Mouse (Mus musculus) lung, embryonic 15.5 days (tissue): ENCODE measurements around the gene Actl6a. TPM values are rescaled to one million over a fixed set of nuclear protein-coding genes. Genes with fewer than 3 reads are reported as not detected.
"Not testable (repeated sequence)": the region's sequence is repeated elsewhere in the genome, so short reads cannot be mapped to it uniquely, and the experiment has no call there.

Experiments
- ATAC-seq: fragments of 200-750 bp; cut with Nextera tagmentation; 2 replicates; pipeline ENCODE4 v1.8.0; 2017; ENCODE audit warnings: moderate number of reproducible peaks, borderline replicate concordance; ENCODE audit not compliant: low FRiP score, low TSS enrichment; ENCODE audit errors: extremely low read depth
- H3K27ac ChIP-seq: fragments of 300-500 bp; sonication (generic); 2 replicates; pipeline ENCODE4 v1.5.1; 2015; ENCODE audit warnings: moderate library complexity, mild to moderate bottlenecking, inconsistent platforms
- H3K27me3 ChIP-seq: fragments of 300-500 bp; sonication (generic); 2 replicates; pipeline ENCODE4 v1.6.1; 2015; ENCODE audit warnings: inconsistent platforms
- H3K36me3 ChIP-seq: fragments of 300-500 bp; sonication (generic); 2 replicates; pipeline ENCODE4 v1.6.1; 2015; ENCODE audit warnings: inconsistent platforms
- H3K4me1 ChIP-seq: fragments of 300-500 bp; sonication (generic); 2 replicates; pipeline ENCODE4 v1.6.1; 2015; ENCODE audit warnings: inconsistent platforms
- H3K4me2 ChIP-seq: fragments of 300-500 bp; sonication (generic); 2 replicates; pipeline ENCODE4 v1.6.1; 2015; ENCODE audit warnings: inconsistent platforms, mild to moderate bottlenecking, moderate library complexity
- H3K4me3 ChIP-seq: fragments of 300-500 bp; sonication (generic); 2 replicates; pipeline ENCODE4 v1.5.1; 2015; ENCODE audit warnings: mild to moderate bottlenecking, inconsistent platforms
- H3K9ac ChIP-seq: fragments of 300-500 bp; sonication (generic); 2 replicates; pipeline ENCODE4 v1.6.1; 2015; ENCODE audit warnings: inconsistent platforms
- H3K9me3 ChIP-seq: fragments of 300-500 bp; sonication (generic); 2 replicates; pipeline ENCODE4 v1.6.1; 2016; ENCODE audit warnings: inconsistent platforms
- WGBS: fragments of 180-500 bp; shearing (Covaris S2); methylation state at CpG from one replicate; pipeline ENCODE4 v1.1.7; 2015; 5-methylcytosine and 5-hydroxymethylcytosine counted together
- polyA plus RNA-seq: library from polyadenylated mRNA; unstranded; fragments of >200 nt; fragmentation: Nextera tagmentation; extraction: Ambion mirVana; gene quantifications from 2 replicates; pipeline ENCODE4 v1.2.1, GENCODE M21; 2015

Actl6a gene
- polyA plus RNA-seq, 1 experiment from 2014 or later, result 181 TPM

- no peak overlapping the region for H3K27ac ChIP-seq
- no peaks in the 10 kb centered on the region for H3K9me3 ChIP-seq
- no peak overlapping the region for H3K9ac ChIP-seq
- no peak for ATAC-seq
- H3K4me1 ChIP-seq, result no peaks in the 10 kb centered on the region
- no peaks in the 10 kb centered on the region for H3K27me3 ChIP-seq
- WGBS, result 73% methylated on average over 4 of the region's 4 CpGs
- H3K4me2 ChIP-seq, result no peak overlapping the region
- H3K4me3 ChIP-seq, result no peak overlapping the region
- peaks cover 80% of the 10 kb centered on the region for H3K36me3 ChIP-seq
These were observed 21.8 kb downstream of the Actl6a start for GRCm38 (mm10) chr3:32727861-32728260.

GRCm38 (mm10) chr3:32736244-32737171 is 30.4 kb downstream of the Actl6a start, which contains the start of gene Ndufb5:
Gene Ndufb5 (plus strand): TSS chr3:32736990.
- Histone ChIP-seq H3K9ac (peak within 1 kb of the TSS; percentile 74), H3K27ac (peak within 1 kb of the TSS; percentile 73), H3K27me3 (no peaks in the 10 kb centered on the region), H3K4me1 (peaks cover 20% of the 10 kb centered on the region), H3K4me2 (peak within 1 kb of the TSS; percentile 69), H3K36me3 (peaks cover 13% of the 10 kb centered on the region), H3K9me3 (no peaks in the 10 kb centered on the region), H3K4me3 (peak within 1 kb of the TSS; percentile 93)
- under 1% methylated on average over 62 of the region's 62 CpGs for WGBS
- ATAC-seq, result peak; percentile 97

GRCm38 (mm10) chr3:32737172-32737655 is 31.1 kb downstream of the Actl6a start, which contains the start of gene Mrpl47:
Gene Mrpl47 (minus strand): TSS chr3:32737605.
- Histone ChIP-seq H3K9me3 (no peaks in the 10 kb centered on the region), H3K27me3 (no peaks in the 10 kb centered on the region), H3K36me3 (peaks cover 9% of the 10 kb centered on the region; the same call in 1 of the 2 replicates), H3K4me2 (peak within 1 kb of the TSS; percentile 69), H3K9ac (peak within 1 kb of the TSS; percentile 74), H3K4me3 (peak within 1 kb of the TSS; percentile 93), H3K4me1 (peaks cover 20% of the 10 kb centered on the region), H3K27ac (peak within 1 kb of the TSS; percentile 73)
- ATAC-seq, result peak; percentile 44
- under 1% methylated on average over 31 of the region's 31 CpGs for WGBS

GRCm38 (mm10) chr3:32738549-32738948 is 32.5 kb downstream of the Actl6a start:
- Histone ChIP-seq H3K36me3 (peaks cover 7% of the 10 kb centered on the region; the same call in 1 of the 2 replicates), H3K4me3 (no peak overlapping the region), H3K27me3 (no peaks in the 10 kb centered on the region), H3K9ac (no peak overlapping the region), H3K4me2 (no peak overlapping the region), H3K4me1 (peaks cover 20% of the 10 kb centered on the region), H3K27ac (no peak overlapping the region), H3K9me3 (no peaks in the 10 kb centered on the region)
- no peak for ATAC-seq
- 86% methylated on average over 5 of the region's 5 CpGs for WGBS

- H3K4me1 ChIP-seq, result peaks cover 11% of the 10 kb centered on the region; the same call in 1 of the 2 replicates
- no peak overlapping the region for H3K27ac ChIP-seq
- ATAC-seq, result no peak
- whole genome bisulfite sequencing, result 58% methylated on average over 2 of the region's 2 CpGs
- H3K9ac ChIP-seq, result no peak overlapping the region
- no peak overlapping the region for H3K4me2 ChIP-seq
- H3K36me3 ChIP-seq, result peaks cover 17% of the 10 kb centered on the region
- H3K4me3 ChIP-seq, result no peak overlapping the region
- no peaks in the 10 kb centered on the region for H3K27me3 ChIP-seq
- no peaks in the 10 kb centered on the region for H3K9me3 ChIP-seq
These were observed 36.2 kb downstream of the Actl6a start for GRCm38 (mm10) chr3:32742276-32742780.

GRCm38 (mm10) chr3:32745001-32745400 is 38.9 kb downstream of the Actl6a start:
- Histone ChIP-seq H3K9me3 (no peaks in the 10 kb centered on the region), H3K27ac (no peak overlapping the region), H3K36me3 (peaks cover 37% of the 10 kb centered on the region), H3K4me3 (no peak overlapping the region), H3K4me2 (no peak overlapping the region), H3K9ac (no peak overlapping the region), H3K27me3 (no peaks in the 10 kb centered on the region), H3K4me1 (no peaks in the 10 kb centered on the region)
- 87% methylated on average over 6 of the region's 6 CpGs for WGBS
- ATAC-seq, result no peak

GRCm38 (mm10) chr3:32745426-32745825 is 39.3 kb downstream of the Actl6a start:
- not testable (repeated sequence) for H3K27me3 ChIP-seq, ATAC-seq, H3K4me3 ChIP-seq, H3K9me3 ChIP-seq, H3K27ac ChIP-seq, H3K4me2 ChIP-seq, H3K4me1 ChIP-seq, H3K9ac ChIP-seq
- H3K36me3 ChIP-seq, result peaks cover 41% of the 10 kb centered on the region

- Histone ChIP-seq H3K4me2 (no peak overlapping the region), H3K4me1 (no peaks in the 10 kb centered on the region), H3K27ac (no peak overlapping the region), H3K36me3 (peaks cover 62% of the 10 kb centered on the region), H3K27me3 (no peaks in the 10 kb centered on the region), H3K4me3 (no peak overlapping the region), H3K9ac (no peak overlapping the region), H3K9me3 (no peaks in the 10 kb centered on the region)
- WGBS, result 89% methylated on average over 9 of the region's 9 CpGs
- ATAC-seq, result no peak
These were observed 42.3 kb downstream of the Actl6a start for GRCm38 (mm10) chr3:32748384-32748783.

- no peak overlapping the region for H3K27ac ChIP-seq
- H3K9me3 ChIP-seq, result no peaks in the 10 kb centered on the region
- H3K9ac ChIP-seq, result no peak overlapping the region
- WGBS, result 93% methylated on average over 4 of the region's 4 CpGs
- no peaks in the 10 kb centered on the region for H3K27me3 ChIP-seq
- H3K4me1 ChIP-seq, result no peaks in the 10 kb centered on the region
- peaks cover 71% of the 10 kb centered on the region for H3K36me3 ChIP-seq
- H3K4me3 ChIP-seq, result no peak overlapping the region
- no peak overlapping the region for H3K4me2 ChIP-seq
- ATAC-seq, result no peak
These were observed 43.9 kb downstream of the Actl6a start for GRCm38 (mm10) chr3:32749820-32750579.

GRCm38 (mm10) chr3:32754384-32754915 is 48.4 kb downstream of the Actl6a start:
- no peak for ATAC-seq
- H3K27ac ChIP-seq, result no peak overlapping the region
- H3K27me3 ChIP-seq, result no peaks in the 10 kb centered on the region
- no peak overlapping the region for H3K4me3 ChIP-seq
- no peak overlapping the region for H3K9ac ChIP-seq
- H3K36me3 ChIP-seq, result peaks cover 43% of the 10 kb centered on the region
- no peak overlapping the region for H3K4me2 ChIP-seq
- 89% methylated on average over 3 of the region's 3 CpGs for WGBS
- H3K4me1 ChIP-seq, result no peaks in the 10 kb centered on the region
- H3K9me3 ChIP-seq, result no peaks in the 10 kb centered on the region

GRCm38 (mm10) chr3:32759212-32759611 is 53.1 kb downstream of the Actl6a start:
- H3K4me2 ChIP-seq, result no peak overlapping the region
- 76% methylated on average over 5 of the region's 5 CpGs for WGBS
- no peaks in the 10 kb centered on the region for H3K27me3 ChIP-seq
- no peak overlapping the region for H3K9ac ChIP-seq
- no peak overlapping the region for H3K27ac ChIP-seq
- H3K4me3 ChIP-seq, result no peak overlapping the region
- no peaks in the 10 kb centered on the region for H3K9me3 ChIP-seq
- H3K4me1 ChIP-seq, result no peaks in the 10 kb centered on the region
- no peak for ATAC-seq
- peaks cover 3% of the 10 kb centered on the region; the same call in 1 of the 2 replicates for H3K36me3 ChIP-seq
